In genomic region chr14:20664436-20664835, GRCm38 (mm10) we compare ENCODE assay signal across 2 mouse cellular contexts.
TF ChIP-seq lines count a peak whose summit lies in the region.

No protein-coding gene starts in this region.

TF ChIP-seq in C2C12, 6 proteins besides CTCF, POLR2A, EP300 and RAD21 (continued from another document):
- TF ChIP-seq CEBPB (IDR thresholded peaks at IDR 0.05; ENCODE audit: low read depth), result no peak

TF ChIP-seq in CH12.LX, 34 proteins besides CTCF, POLR2A, EP300 and RAD21 (continued from another document):
- no peak for TF ChIP-seq ZNF384 (IDR thresholded peaks at IDR 0.05; ENCODE audit: low read depth, low read length)
